Mouse (Mus musculus): ENCODE measurements around the gene Hmgcs1.
A peak's percentile ranks its signal among the peaks of the same experiment; 100 is the strongest.
"Not testable (repeated sequence)": the region's sequence is repeated elsewhere in the genome, so short reads cannot be mapped to it uniquely, and the experiment has no call there.

Gene Hmgcs1

DNA sequence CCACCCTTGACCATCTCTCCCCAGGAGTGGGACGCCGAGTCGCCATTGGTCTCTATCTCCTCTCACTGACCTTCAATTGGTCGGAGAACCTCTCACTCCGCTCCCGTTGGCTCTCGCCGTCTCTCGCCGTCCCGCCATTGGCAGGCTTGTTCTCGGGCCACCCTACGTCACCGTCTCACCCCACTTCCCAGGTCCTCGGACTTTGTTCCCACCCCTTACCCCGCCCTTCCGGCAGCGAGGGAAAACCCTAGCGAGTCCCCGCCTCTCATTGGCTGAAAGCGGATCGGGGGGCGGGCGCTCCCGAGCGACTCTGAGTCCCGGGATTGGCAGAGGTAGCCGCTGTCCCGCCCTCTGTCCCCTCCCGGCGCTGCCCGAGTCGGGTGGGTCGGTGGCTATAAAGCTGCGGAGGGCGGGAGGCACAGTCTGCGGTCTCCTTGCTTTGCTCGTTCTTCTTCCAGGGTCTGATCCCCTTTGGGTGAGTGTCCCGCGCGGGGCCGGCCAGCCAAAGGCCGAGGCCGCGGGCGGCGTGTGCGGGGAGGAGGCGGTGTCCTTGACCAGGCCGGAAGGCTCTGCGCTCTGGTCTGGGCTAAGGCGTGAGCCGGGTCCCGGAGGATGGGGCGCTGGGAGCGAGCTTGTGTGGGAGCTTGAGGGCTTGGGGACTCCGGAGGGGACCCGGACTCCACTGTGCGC is at the start of gene Hmgcs1:
Gene Hmgcs1 (plus strand): TSS at position 341 of the 690 bp plus-strand sequence.
- peak; percentile 99 for DNase-seq (ENCODE audit: low read depth, low spot score)

GRCm38 (mm10) chr13:119640504-119640903 is 49.7 kb upstream of the Hmgcs1 start:
- DNase-seq (ENCODE audit: low read depth, low spot score): peak; percentile 82

DNA sequence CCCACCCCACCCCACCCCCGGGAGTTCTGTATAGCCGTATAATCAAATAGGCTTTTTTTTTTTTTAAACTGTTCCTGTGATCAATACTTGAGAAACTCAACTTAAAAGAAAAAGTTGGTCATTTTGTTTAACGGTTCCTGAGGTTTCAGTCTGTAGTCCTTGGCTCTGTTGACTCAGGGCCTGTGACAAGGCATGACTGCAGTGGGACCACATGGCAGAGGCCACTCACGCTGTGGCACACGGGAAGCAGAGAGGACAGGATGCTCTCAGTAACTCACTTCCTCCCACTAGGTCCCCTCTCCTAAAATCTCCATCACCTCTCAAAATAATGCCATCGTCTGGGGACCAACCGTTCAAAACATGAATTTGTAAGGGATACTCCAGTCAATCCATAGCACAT is 49.0 kb upstream of the Hmgcs1 start:
- DNase-seq (ENCODE audit: low read depth, low spot score): no peak

GRCm38 (mm10) chr13:119644769-119645168 is 45.4 kb upstream of the Hmgcs1 start:
- DNase-seq (ENCODE audit: low read depth, low spot score): no peak

- no peak for DNase-seq (ENCODE audit: low read depth, low spot score)
Observed at GRCm38 (mm10) chr13:119646511-119646910, 43.7 kb upstream of the Hmgcs1 start.

GRCm38 (mm10) chr13:119648891-119649698 is 41.1 kb upstream of the Hmgcs1 start:
- DNase-seq (ENCODE audit: low read depth, low spot score): no peak

- DNase-seq (ENCODE audit: low read depth, low spot score): no peak
Observed at GRCm38 (mm10) chr13:119649699-119650046, 40.5 kb upstream of the Hmgcs1 start.

GRCm38 (mm10) chr13:119654734-119655133 is 35.4 kb upstream of the Hmgcs1 start:
- peak; percentile 71 for DNase-seq (ENCODE audit: low read depth, low spot score)

DNA sequence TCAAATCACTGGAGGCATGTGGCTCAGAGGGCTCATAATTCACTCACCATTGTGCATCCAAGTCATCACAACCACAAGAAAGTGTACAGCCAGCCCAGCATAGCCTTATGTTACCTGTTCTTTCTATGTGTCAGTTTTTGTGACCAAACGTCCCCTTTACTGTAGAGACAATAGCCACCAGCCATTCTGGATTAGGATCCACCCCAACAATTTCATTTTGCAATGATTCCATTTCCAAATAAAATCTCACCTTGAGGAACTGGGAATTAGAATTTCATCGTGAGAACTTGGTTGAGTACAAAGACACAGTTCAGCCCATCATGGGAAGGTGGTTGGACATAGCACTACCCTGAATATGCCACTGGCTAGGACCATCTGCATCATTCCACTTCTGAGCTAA is 33.9 kb upstream of the Hmgcs1 start:
- DNase-seq (ENCODE audit: low read depth, low spot score): no peak

GRCm38 (mm10) chr13:119656846-119657416 is 33.2 kb upstream of the Hmgcs1 start:
- DNase-seq (ENCODE audit: low read depth, low spot score): peak; percentile 64

GRCm38 (mm10) chr13:119661420-119661819 is 28.8 kb upstream of the Hmgcs1 start:
- DNase-seq (ENCODE audit: low read depth, low spot score): not testable (repeated sequence)

DNA sequence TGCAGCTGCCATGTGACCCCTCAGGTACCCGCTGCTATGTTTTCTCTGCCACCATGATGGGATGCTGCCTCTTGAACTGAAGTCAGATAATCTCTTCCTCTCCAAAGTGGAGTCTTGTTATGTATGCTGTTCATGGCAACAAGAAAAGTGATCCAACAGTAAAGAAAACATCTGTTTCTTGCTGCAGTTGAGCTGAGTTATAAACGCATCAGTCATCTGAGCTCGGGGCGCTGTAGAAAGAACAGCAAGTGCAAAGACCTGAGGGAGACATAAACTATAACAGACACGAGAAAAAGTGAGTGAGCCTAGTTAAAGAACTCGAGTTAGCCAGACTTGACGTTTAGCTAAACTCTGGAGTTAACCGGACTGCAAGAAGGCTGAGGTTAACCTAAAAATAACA is 11.4 kb upstream of the Hmgcs1 start:
- no peak for DNase-seq (ENCODE audit: low read depth, low spot score)

DNA sequence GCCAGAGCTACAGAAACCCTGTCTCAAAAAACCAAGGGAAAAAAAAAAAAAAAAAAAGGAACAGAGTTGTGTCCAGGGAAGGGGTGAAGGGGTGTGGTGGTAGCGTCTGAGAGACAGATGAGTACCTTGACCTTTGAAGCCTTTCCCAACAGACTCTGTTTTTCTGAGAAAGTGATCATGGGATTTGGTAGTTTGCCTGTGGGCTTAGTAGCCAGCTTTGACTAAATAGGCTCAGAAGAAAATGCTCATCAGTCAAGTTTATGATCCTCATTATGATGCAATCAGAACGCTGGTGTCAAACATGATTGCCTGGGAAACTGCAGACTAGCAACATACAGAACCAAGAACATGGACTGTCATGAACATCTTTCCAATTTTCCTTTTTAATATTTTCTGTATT is 10.5 kb upstream of the Hmgcs1 start:
- DNase-seq (ENCODE audit: low read depth, low spot score): no peak

DNA sequence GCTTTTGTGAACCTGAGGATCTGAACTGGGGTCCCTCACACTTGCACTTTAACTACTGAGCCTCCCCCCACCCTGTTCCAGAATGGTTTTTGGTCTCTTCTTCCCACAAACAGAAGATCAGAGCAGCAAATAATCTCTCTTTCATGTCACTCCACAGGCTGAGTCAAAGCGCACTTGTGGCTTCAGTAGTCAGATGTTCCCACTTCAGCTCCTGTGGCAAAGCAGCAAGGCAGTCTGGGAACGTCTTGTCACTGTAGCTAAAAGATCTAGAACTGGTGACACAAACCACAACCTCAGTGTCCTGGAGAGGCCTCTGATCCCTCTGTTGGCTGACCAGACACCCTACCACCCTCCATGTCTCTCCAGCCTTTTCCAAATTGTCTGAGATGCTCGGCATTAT is 9.0 kb upstream of the Hmgcs1 start:
- DNase-seq (ENCODE audit: low read depth, low spot score): no peak

GRCm38 (mm10) chr13:119684416-119685177 is 5.6 kb upstream of the Hmgcs1 start:
- DNase-seq (ENCODE audit: low read depth, low spot score): no peak

- DNase-seq (ENCODE audit: low read depth, low spot score): no peak
Observed at GRCm38 (mm10) chr13:119689709-119690038, 505 bp upstream of the Hmgcs1 start.

GRCm38 (mm10) chr13:119690876-119691620 is 869 bp downstream of the Hmgcs1 start:
- DNase-seq (ENCODE audit: low read depth, low spot score): peak; percentile 39

GRCm38 (mm10) chr13:119691958-119692357 is 1.8 kb downstream of the Hmgcs1 start:
- DNase-seq (ENCODE audit: low read depth, low spot score): not testable (repeated sequence)

- no peak for DNase-seq (ENCODE audit: low read depth, low spot score)
Observed at GRCm38 (mm10) chr13:119695676-119696075, 5.5 kb downstream of the Hmgcs1 start.

GRCm38 (mm10) chr13:119696496-119696895 is 6.3 kb downstream of the Hmgcs1 start:
- DNase-seq (ENCODE audit: low read depth, low spot score): no peak

DNA sequence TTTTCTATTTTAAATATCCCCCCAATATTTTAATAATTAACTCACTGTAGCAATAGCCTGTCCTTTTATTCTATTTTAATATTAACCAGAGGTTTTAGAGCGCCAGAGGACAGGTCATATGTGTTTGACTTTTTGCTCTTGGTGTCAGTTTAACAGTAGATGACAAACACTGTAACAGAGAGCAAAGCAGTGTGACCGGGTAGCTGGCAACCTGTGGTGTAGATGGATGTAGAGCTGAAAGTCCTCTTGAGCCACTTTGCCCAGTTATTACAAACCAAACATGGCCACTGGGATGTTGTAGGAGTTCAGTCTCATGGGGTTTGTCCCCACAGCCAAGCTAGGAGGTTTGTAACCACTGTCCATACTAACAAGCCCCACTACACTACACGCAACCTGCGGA is 8.3 kb downstream of the Hmgcs1 start:
- no peak for DNase-seq (ENCODE audit: low read depth, low spot score)

Measured in 3T3-L1 (cell line).